Mouse (Mus musculus) CH12F3 (cell line): ENCODE measurements around the gene Mat2a.

Experiments used
- in situ Hi-C: fragments of 300-500 bp; cut with MboI; formaldehyde crosslinking; loops from 2 replicates; pipeline ENCODE4 v1.14.3; 2020; ENCODE audit warnings: low sequenced_read_pairs

Mat2a gene

DNA sequence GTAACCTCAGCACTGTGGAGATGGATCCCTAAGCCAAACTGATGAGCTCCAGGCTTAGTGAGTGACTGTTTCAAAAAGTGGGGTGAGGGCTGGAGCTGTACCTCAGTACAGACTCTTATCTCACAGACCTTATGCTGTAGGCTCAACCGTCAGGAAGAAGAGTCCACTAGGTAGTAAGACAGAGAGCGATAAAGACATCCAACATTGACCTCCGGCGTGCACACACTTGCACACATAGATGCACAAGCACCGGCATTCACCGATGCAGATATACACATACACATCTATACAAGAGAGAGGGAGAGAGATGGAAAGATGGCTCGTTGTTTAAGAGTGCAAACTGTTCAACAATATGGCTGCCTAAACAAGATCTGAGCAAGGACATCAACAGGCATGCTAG, 55.4 kb downstream of the Mat2a start:
- in situ Hi-C loops = no loop called here

DNA sequence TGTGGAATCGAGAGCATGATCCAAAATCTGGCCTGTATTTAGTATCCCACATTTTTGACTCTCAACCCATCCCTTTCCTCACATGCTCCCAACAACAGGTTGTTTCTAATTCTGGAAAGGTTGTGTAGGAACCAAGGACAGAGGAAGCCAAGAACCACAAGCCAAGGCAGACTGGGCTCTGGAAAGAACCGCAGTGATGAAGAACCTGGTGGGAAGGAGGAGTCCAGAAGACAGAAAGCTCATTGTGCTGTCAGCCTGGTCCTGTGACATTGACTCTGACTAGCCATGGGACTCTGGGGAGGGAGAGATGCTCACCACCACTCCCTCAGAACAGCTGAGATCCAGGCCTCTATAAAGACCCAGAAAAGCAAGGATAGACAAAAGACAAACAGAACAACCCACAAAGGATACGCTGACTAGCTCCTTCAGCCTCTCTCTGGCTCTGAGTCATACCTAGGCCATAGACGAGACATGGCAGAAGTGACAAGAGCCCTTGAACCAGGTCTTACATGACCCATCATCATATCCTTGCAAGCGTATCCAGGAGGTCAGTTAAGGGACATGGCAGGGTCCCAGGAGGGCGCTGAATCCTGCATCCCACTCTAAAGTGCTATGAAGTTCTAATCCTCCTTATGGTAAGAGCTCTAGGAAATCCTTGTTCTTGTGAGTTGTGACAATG, 56.1 kb downstream of the Mat2a start:
- in situ Hi-C loops = no loop called here
